Mouse (Mus musculus) limb, embryonic 12.5 days (tissue): ENCODE results near the gene Rps8. TPM values are rescaled to one million over a fixed set of nuclear protein-coding genes. Genes with fewer than 3 reads are reported as not detected.
A peak's percentile ranks its signal among the peaks of the same experiment; 100 is the strongest.

Experiments used
- ATAC-seq: fragments of 200-750 bp; cut with Nextera tagmentation; 2 replicates; pipeline ENCODE4 v1.8.0; 2017; ENCODE audit warnings: low read depth, moderate TSS enrichment; ENCODE audit not compliant: insufficient number of reproducible peaks, insufficient read depth, low FRiP score, low TSS enrichment
- H3K27ac ChIP-seq: fragments of 300-500 bp; sonication (generic); 2 replicates; pipeline ENCODE4 v1.5.1; 2016; ENCODE audit warnings: mild to moderate bottlenecking, moderate library complexity
- H3K27me3 ChIP-seq: fragments of 300-500 bp; sonication (generic); 2 replicates; pipeline ENCODE4 v1.6.1; 2016; ENCODE audit warnings: mild to moderate bottlenecking, moderate library complexity
- H3K36me3 ChIP-seq: fragments of 300-500 bp; sonication (generic); 2 replicates; pipeline ENCODE4 v1.6.1; 2016; ENCODE audit warnings: mild to moderate bottlenecking, moderate library complexity
- H3K4me1 ChIP-seq: fragments of 300-500 bp; sonication (generic); replicated peaks from 2 replicates; pipeline ENCODE4 v1.6.1; 2016
- H3K4me2 ChIP-seq: fragments of 300-500 bp; sonication (generic); 2 replicates; pipeline ENCODE4 v1.6.1; 2016; ENCODE audit warnings: mild to moderate bottlenecking, moderate library complexity
- H3K4me3 ChIP-seq: fragments of 300-500 bp; sonication (generic); replicated peaks from 2 replicates; pipeline ENCODE4 v1.5.1; 2016; ENCODE audit warnings: mild to moderate bottlenecking
- H3K9ac ChIP-seq: fragments of 300-500 bp; sonication (generic); replicated peaks from 2 replicates; pipeline ENCODE4 v1.6.1; 2016; ENCODE audit warnings: mild to moderate bottlenecking, moderate library complexity
- H3K9me3 ChIP-seq: fragments of 300-500 bp; sonication (generic); 2 replicates; pipeline ENCODE4 v1.6.1; 2016; ENCODE audit warnings: mild to moderate bottlenecking, moderate library complexity
- WGBS: fragments of 180-500 bp; shearing (Covaris S2); methylation state at CpG from one replicate; pipeline ENCODE4 v1.1.7; 2016; 5-methylcytosine and 5-hydroxymethylcytosine counted together
- polyA plus RNA-seq: library from polyadenylated mRNA; unstranded; fragments of >200 nt; fragmentation: Nextera tagmentation; extraction: Ambion mirVana; gene quantifications from 2 replicates; pipeline ENCODE4 v1.2.1, GENCODE M21; 2016

Rps8 gene
- polyA plus RNA-seq, 1 experiment from 2014 or later: 892 TPM

DNA sequence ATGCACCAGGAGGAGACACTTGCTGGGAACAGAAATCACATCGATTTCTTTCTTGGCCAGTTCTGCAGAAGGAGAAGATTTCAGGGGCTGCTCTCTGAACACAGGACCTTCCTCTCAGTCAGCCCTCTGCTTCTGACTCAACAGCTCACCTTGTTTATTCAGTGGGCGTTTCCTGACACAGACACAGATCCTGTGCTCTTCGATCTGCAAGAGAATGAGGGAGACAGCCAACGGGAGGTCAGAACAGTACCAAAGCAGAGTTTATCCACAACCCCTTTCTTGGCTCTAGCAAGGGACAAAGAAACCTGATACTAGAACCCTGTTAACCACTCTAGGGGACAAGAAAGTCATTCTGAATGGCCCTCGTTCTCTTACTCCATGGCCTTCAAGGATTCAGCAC is 13.9 kb upstream of the Rps8 start:
- no peaks in the 10 kb centered on the region for H3K27me3 ChIP-seq
- no peaks in the 10 kb centered on the region for H3K4me1 ChIP-seq
- H3K4me2 ChIP-seq: no peak overlapping the region
- H3K36me3 ChIP-seq: peaks cover 97% of the 10 kb centered on the region
- no peak overlapping the region for H3K9ac ChIP-seq
- H3K9me3 ChIP-seq: no peaks in the 10 kb centered on the region
- no peak overlapping the region for H3K4me3 ChIP-seq
- 94% methylated on average over 5 of the region's 5 CpGs for WGBS
- no peak overlapping the region for H3K27ac ChIP-seq
- ATAC-seq: no peak

DNA sequence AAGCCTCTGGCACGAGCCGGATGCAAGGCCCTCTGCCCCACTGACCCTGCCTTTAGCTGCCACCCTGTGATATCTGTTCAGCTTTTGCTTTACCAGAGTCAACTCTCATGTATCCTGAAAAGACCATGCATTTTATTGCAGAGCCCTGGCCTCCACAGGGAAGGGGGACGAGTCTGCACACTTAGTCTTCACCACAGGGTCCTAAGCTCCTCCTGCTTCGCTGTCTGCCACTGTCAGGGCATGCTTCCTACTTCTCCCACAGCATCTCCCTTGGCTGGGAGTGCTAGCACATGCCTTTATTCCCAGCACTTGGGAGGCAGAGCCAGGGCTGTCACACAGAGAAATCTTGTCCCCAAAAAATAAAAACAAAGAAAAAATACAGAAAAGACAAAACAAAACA is 5.1 kb upstream of the Rps8 start:
- Histone ChIP-seq H3K9me3 (no peaks in the 10 kb centered on the region), H3K27me3 (no peaks in the 10 kb centered on the region), H3K4me3 (no peak overlapping the region), H3K27ac (no peak overlapping the region), H3K4me2 (no peak overlapping the region), H3K4me1 (no peaks in the 10 kb centered on the region), H3K36me3 (peaks cover 76% of the 10 kb centered on the region), H3K9ac (no peak overlapping the region)
- ATAC-seq: no peak
- WGBS: 67% methylated on average over 4 of the region's 4 CpGs

DNA sequence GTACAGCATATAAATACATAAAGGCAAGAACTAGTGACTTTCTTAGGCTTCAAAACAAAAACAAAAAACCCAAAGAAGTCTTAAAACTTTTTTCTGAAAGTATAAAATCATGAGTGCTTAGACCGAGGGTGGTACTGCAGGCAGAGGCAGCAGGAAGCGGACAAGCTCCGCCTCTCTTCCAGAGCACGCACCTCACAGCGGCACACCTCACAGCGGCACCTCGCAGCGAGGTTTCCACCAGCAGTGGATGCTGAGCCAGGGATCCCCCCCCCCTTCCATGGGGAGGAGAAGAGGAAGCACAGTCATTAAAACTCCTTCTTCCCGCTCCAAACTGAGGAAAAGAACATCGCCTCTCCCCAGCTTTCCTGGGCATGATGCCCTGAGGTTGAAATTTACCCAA is 3.6 kb upstream of the Rps8 start:
- Histone ChIP-seq H3K9me3 (no peaks in the 10 kb centered on the region), H3K27me3 (no peaks in the 10 kb centered on the region), H3K36me3 (peaks cover 69% of the 10 kb centered on the region), H3K9ac (no peak overlapping the region), H3K4me2 (no peak overlapping the region), H3K4me3 (no peak overlapping the region), H3K27ac (no peak overlapping the region), H3K4me1 (peaks cover 5% of the 10 kb centered on the region; the same call in 1 of the 2 replicates)
- ATAC-seq: no peak
- 84% methylated on average over 10 of the region's 10 CpGs for WGBS

DNA sequence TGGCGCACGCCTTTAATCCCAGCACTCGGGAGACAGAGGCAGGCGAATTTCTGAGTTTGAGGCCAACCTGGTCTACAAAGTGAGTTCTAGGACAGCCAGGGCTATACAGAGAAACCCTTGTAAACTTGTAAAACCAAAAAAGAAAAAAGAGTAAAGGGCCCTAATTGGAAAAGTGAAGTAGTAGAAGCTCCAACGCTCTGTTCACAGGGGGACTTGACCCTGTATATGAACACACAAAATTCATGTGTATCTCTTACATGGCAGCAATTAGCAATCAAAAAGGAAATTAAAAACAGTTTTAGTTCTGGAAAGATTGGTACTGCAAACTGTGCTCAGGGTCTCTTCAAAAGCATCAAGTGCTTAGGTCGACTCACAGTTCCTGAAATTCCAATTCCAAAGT is 329 bp upstream of the Rps8 start:
- Histone ChIP-seq H3K9me3 (no peaks in the 10 kb centered on the region), H3K27me3 (no peaks in the 10 kb centered on the region), H3K4me1 (peaks cover 16% of the 10 kb centered on the region; the same call in 1 of the 2 replicates), H3K27ac (peak overlapping the region; percentile 96; the same call in 1 of the 2 replicates), H3K9ac (no peak overlapping the region), H3K4me2 (peak overlapping the region; percentile 95), H3K36me3 (peaks cover 67% of the 10 kb centered on the region), H3K4me3 (peak overlapping the region; percentile 96)
- 28% methylated on average over 6 of the region's 6 CpGs for WGBS
- ATAC-seq: peak; percentile 24; the same call in 1 of the 2 replicates

DNA sequence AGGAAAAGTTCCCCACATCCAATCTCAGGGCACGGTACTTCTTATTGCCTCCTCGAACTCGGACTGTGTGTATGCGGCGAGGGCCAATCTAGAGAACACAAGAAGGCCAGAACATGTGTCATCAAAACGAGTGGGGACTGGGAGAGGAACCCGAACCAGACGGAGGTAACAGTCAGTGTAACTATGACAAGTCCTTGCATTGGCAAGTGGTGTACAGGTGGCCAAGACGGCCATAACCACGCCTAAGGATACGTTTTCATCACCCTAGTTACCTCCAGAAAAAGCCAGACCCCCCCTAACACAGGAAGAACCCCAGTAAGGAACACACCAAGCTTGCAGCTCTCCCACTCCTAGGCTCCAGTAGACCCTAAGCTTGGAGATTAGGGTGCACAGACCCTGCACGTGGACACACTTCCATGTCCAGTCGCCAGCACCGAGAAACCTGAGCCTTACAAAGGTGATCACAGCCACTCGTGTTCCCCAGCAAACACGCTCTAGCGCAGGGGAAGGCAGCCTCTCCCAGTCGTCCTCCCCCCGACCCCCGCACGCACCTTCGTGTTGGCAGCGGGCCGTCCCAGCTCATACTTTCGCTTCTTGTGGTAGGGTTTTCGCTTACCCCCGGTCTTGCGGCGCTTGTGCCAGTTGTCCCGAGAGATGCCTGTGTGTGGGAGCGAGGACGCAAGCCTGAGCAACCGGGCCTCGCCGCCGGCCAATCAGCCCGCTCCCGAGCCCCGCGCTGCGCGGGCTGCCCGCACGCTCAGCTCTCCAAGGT is 837 bp downstream of the Rps8 start:
- no peaks in the 10 kb centered on the region for H3K27me3 ChIP-seq
- peak overlapping the region; percentile 99 for H3K9ac ChIP-seq
- peak overlapping the region; percentile 95 for H3K4me2 ChIP-seq
- H3K9me3 ChIP-seq: no peaks in the 10 kb centered on the region
- peaks cover 16% of the 10 kb centered on the region; the same call in 1 of the 2 replicates for H3K4me1 ChIP-seq
- H3K27ac ChIP-seq: peak overlapping the region; percentile 96
- WGBS: 1% methylated on average over 44 of the region's 44 CpGs
- no peak for ATAC-seq
- peak overlapping the region; percentile 96 for H3K4me3 ChIP-seq
- peaks cover 67% of the 10 kb centered on the region for H3K36me3 ChIP-seq

DNA sequence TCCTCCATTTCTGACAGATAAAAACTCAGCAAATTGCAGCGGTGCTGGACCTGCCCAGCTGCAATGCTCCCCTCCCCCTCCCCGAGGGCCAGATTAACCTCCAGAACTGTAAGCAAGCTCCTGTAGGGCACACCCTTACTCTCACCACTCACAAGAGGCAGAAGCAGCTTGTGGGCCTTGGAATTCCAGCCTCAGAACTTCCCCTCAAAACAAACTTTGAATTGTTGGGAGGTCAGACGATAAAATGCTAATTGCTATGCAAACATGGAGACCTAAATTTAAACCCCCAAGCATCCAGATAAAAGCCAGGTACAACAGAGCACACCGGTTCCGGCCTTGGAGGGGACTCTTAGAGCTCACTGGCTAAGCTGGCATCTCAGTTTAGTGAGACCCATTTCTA is 3.3 kb downstream of the Rps8 start:
- H3K4me1 ChIP-seq: peaks cover 16% of the 10 kb centered on the region; the same call in 1 of the 2 replicates
- ATAC-seq: no peak
- no peak overlapping the region for H3K9ac ChIP-seq
- no peaks in the 10 kb centered on the region for H3K9me3 ChIP-seq
- no peaks in the 10 kb centered on the region for H3K27me3 ChIP-seq
- H3K4me2 ChIP-seq: no peak overlapping the region
- 89% methylated on average over 5 of the region's 5 CpGs for WGBS
- H3K27ac ChIP-seq: no peak overlapping the region
- no peak overlapping the region for H3K4me3 ChIP-seq
- peaks cover 66% of the 10 kb centered on the region for H3K36me3 ChIP-seq

DNA sequence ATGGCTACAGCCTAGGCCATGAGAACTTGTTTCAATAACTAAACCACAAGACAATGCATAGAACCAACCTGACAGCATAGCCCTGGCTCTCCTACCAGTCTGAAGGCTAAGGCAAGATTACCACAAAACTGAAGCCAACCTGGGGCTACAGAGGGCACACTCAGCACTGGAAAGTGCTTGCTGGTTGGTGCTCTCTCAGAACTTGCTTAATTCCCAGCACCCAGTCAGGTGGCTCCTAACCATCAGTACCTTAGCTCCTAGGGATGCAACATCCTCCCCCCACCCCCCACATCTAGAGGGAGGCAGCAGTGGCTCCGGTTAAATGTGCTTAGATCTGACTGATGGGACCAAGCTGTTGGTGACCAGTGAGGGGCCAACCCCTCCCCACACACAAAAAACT is 4.6 kb downstream of the Rps8 start:
- Histone ChIP-seq H3K36me3 (peaks cover 66% of the 10 kb centered on the region), H3K4me3 (no peak overlapping the region), H3K27me3 (no peaks in the 10 kb centered on the region), H3K9ac (no peak overlapping the region), H3K27ac (no peak overlapping the region), H3K4me1 (peaks cover 16% of the 10 kb centered on the region; the same call in 1 of the 2 replicates), H3K9me3 (no peaks in the 10 kb centered on the region), H3K4me2 (no peak overlapping the region)
- no peak for ATAC-seq
- 69% methylated on average over 1 of the region's 1 CpGs for WGBS

DNA sequence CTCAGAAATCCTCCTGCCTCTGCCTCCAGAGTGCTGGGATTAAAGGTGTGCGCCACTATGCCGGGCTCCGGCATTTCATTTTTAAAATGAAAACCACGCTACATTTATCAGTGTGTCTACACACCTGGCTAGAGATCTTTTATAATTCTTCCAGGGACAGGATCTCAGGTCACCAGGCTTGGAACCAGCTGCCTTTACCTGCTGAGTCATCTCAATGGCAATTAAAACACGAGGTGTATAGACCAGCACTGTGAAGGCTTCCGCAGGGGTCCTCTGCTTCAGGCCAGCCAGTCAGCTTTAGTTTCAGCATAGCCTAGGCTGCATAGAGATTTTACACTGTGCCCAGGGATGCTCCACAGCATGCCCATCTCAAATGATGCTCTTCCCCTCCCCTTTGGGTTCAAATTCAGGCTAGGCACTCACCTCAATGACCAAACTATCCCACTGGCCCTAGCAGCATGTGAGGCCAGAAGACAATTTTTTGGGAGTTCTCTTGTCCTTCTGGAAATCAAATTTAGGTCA is 5.8 kb downstream of the Rps8 start:
- Histone ChIP-seq H3K4me1 (peaks cover 16% of the 10 kb centered on the region; the same call in 1 of the 2 replicates), H3K9me3 (no peaks in the 10 kb centered on the region), H3K4me3 (no peak overlapping the region), H3K36me3 (peaks cover 65% of the 10 kb centered on the region), H3K9ac (no peak overlapping the region), H3K4me2 (no peak overlapping the region), H3K27me3 (no peaks in the 10 kb centered on the region), H3K27ac (0 out of 2 replicates have a peak overlapping the region, but pooled peaks have one; percentile 29)
- WGBS: 88% methylated on average over 6 of the region's 6 CpGs
- ATAC-seq: 0 out of 2 replicates have a peak, but pooled peaks have one; percentile 23

DNA sequence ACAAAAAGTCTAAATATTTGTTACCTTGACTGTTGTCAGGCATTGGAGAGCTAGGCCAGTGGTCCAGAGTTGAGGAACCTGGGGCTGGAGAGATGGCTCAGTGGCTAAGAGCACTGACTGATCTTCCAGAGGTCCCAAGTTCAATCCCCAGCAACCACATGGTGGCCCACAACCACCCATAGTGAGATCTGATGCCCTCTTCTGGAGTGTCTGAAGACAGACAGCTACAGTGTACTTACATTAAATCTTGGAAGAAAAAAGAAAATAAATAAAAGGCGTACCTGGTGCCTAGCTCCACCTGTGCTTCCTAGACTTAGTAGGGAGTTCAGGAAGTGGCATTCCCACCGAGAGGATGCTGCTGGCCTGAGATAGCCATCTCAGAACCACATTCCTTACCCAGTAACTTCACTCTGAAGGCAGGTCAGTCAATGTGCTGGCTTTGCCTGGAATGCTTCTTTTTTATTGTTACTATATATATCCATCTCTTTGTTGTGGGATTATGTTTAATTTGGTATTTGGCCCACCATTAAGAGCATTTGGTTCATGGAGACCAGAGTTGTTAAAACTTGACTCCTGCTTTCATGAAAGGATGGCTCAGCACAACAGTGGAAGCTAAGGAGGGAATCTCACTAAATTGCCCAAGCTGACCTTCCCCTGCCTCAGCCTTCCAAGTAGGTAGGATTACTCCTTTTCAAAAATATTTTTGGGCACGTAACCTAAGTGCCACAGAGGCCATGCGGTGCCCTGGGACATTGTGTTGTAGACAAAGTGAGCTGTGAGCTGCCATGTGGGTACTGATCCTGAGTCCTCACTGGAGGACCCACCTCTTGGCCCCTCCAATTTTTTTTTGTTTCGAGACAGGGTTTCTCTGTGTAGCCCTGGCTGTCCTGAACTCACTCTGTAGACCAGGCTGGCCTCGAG is 6.5 kb downstream of the Rps8 start:
- Histone ChIP-seq H3K4me2 (no peak overlapping the region), H3K9ac (no peak overlapping the region), H3K27ac (peak overlapping the region; percentile 29; the same call in 1 of the 2 replicates), H3K36me3 (peaks cover 58% of the 10 kb centered on the region), H3K4me3 (no peak overlapping the region), H3K9me3 (no peaks in the 10 kb centered on the region), H3K27me3 (no peaks in the 10 kb centered on the region), H3K4me1 (peaks cover 9% of the 10 kb centered on the region; the same call in 1 of the 2 replicates)
- WGBS: 74% methylated on average over 6 of the region's 6 CpGs
- no peak for ATAC-seq

DNA sequence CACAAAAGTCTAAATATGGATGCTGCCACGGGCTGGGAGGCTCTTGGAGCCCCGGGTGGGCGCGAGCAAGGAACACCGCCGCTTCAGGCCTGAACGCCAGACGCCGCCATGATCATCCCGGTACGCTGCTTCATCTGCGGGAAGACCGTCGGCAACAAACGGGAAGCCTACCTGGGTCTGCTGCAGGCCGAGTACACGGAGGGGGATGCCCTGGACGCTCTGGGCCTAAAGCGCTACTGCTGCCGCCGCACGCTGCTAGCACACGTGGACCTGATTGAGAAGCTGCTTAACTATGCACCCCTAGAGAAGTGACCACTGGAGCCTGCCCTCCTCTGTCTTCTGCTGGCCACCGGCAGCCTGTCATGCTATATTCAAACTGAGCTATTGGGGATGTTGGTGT is 7.2 kb downstream of the Rps8 start:
- ATAC-seq: no peak
- Histone ChIP-seq H3K9me3 (no peaks in the 10 kb centered on the region), H3K4me1 (peaks cover 3% of the 10 kb centered on the region; the same call in 1 of the 2 replicates), H3K27me3 (no peaks in the 10 kb centered on the region), H3K4me3 (no peak overlapping the region), H3K27ac (peak overlapping the region; percentile 29), H3K9ac (no peak overlapping the region), H3K36me3 (peaks cover 51% of the 10 kb centered on the region), H3K4me2 (no peak overlapping the region)
- WGBS: 69% methylated on average over 24 of the region's 24 CpGs
